Mouse (Mus musculus) cerebellum, postnatal 14 days (tissue): ENCODE results near the gene Mesd.

Experiments used
- DNase-seq, 2 experiments: peaks; one replicate each; pipeline ENCODE4 v3.0.0; 2021; ENCODE audit warnings: mixed read lengths in 2 of 2

The Mesd gene

DNA sequence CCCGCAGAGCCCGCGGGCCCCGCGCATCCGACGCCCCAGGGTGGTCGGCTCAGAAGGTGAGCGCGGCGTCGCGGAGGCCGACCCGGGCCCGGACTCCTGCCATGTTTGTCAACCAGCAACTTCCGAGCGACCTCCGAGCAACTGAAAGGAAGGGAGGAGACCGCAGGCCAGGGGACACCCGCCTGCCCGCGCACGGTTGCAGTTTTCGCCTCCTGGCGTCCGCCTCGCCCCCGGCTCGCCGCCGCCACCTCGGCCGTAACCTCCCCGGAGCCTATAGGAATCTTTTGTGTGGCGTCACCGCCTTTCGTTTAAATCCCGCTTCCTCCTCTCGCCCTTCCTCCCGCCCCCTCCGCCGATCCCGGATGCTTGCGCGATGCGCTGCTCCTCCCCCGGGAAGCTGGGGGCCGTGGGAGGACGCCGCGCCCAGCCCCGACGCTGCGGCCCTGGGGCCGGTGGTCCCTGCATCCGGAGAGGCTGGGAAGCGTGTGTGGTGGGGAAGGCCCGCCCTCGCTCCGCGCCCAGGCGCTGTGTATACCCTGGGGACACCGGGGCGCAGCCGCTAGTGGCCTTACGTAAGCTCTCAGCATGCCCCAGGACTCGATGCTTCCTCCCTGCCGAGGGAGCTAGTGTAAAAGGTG is at the start of gene Mesd, which contains the start of gene Tlnrd1:
Gene Mesd (plus strand): TSS at position 446 of the 638 bp plus-strand sequence.
Gene Tlnrd1 (minus strand): TSS at position 285 of the 638 bp plus-strand sequence.
- peak; percentile 85 to 89 for DNase-seq

DNA sequence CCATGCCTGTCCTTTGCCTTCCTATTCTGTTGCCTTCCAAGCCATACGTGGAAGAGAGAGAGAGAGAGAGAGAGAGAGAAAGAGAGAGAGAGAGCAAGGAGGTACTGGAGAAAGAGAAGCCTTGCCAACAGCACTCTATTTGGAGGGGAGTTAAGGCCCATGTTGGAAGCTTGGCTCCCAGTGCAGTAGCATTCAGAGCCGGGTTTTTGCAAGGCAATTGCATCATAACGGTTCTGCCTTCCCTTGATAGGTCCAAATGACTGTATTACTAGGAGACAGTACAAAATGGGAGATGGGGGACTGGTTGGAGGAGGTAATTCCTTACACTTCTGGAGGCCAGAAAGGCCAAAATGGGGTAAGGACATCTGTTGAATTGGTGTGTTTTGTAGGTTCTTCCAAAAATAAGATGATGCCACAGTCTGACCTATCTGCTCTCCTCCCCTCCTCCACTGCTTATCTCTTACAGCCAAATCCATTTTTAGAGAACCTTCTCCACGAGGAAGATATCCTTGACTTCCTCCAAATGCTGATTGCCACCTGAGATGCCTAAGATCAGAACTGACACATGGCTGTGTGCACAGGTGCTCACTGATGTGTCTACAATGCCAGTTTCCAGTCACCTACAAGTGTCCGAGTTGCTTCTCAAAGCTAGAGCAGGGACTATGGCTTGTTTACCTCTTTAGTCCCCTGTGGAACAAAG is 45.6 kb upstream of the Mesd start:
- no peak for DNase-seq

DNA sequence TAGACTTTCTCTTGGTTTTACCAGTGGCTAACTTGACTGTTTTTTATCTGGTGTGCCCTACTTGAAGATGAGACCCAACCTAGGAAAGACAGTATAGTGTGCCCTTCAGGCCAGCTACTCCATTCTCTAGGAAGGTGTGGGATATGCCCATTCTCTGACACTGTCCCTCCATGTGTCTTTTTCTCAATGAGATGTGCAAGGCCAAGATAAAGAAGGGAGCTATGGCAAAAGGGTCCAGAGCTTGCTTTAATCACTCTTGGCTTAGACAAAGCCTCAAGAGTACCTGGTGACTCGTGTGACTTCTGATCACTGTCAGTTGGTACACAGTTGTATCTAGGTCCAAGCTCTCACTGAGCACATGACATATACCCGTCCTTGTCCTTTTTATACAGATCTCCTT is 44.2 kb upstream of the Mesd start:
- DNase-seq = no peak

DNA sequence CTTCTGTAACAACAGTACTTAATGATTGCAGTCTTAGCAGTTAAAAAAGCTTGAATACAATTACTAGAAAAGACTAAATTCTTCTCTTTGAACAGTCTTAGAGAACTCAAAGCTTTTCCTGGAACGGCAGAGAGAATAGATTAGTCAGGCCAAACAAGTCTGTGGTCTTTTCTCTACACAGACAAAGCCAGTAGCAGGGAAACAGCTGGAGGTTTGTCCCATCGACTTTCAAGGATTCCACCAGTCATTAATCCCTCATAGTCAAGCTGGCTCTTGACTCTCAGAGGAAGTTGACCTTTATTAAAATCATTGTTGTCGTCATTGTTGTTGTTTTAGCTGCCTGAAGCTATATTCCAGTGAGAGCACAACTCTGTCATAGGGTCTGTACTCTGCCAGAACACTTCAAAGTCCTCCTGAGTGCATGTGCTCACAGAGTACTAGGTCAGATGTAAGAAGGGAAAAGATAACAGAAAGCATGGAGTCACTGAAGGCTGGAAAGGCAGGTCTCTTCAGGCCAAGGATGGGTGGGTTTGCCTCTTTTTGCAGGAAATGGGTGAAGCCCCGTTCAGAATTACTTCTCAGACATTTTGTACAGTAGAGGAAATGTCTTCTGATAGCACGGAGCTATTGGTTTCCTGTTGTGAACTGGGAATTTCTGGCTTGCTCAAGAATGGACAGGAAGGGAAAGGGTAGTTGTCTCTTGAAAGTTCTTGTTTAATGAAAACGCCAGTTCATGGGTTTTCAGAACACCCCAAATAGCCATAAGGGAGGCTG is 41.6 kb upstream of the Mesd start:
- DNase-seq = no peak

DNA sequence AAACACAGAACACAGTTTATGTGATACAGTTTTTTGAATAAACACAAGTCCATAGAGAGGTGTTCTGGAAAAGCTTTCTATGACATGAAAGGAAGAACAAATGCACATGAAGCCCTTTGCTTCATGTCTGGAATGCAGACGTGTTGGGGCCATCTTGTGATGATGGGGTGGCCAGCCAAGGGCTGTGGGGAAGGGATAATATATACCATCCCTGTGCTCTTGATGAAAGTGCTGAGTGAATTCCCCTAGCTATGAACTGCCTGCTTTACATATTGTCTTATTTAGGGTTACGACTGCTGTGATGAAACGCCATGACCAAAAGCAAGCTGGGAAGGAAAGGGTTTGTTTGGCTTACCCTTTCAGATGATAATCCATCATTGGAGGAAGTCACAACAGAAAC is 39.5 kb upstream of the Mesd start:
- no peak for DNase-seq

DNA sequence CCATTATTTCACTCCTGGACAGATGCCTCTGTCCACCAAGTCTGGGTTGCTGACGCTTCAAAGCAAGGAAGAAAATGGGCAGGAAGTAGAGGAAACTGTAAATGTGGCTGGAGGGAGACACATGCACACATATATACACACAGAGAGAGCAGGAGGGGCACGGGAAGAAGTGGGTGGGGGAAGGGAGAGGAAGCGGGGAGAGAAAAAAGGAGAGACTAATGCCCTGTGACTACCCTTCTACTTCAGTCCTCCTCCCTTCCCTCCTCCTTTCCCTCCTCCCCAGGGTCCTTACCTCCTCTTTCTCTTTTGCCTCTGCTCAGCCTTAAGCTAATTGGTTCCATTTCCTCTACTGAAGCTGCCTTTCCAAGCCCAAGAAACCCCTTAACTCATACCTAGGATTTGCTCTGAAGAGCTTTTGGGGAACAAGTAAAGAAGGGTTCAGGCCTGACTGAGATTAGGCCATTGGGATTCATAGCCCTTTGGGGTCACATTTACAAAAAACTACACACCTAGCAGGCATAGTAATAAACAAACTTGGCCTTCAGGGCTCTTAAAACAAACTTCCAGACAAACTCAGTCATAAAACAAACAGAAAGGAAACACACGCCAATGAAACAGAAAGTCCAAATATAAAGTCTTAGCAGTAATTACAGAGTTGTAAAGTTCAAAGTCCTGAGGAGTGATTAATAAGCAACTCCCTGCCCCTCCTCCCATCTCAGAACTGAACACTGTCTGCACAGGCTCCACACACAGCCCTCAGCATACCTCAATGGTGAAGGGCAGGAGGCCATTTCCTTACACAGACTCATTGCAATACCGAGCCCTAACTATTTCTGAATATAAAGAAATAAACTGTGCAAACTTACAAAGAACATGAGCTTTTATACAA is 36.8 kb upstream of the Mesd start:
- DNase-seq = no peak

DNA sequence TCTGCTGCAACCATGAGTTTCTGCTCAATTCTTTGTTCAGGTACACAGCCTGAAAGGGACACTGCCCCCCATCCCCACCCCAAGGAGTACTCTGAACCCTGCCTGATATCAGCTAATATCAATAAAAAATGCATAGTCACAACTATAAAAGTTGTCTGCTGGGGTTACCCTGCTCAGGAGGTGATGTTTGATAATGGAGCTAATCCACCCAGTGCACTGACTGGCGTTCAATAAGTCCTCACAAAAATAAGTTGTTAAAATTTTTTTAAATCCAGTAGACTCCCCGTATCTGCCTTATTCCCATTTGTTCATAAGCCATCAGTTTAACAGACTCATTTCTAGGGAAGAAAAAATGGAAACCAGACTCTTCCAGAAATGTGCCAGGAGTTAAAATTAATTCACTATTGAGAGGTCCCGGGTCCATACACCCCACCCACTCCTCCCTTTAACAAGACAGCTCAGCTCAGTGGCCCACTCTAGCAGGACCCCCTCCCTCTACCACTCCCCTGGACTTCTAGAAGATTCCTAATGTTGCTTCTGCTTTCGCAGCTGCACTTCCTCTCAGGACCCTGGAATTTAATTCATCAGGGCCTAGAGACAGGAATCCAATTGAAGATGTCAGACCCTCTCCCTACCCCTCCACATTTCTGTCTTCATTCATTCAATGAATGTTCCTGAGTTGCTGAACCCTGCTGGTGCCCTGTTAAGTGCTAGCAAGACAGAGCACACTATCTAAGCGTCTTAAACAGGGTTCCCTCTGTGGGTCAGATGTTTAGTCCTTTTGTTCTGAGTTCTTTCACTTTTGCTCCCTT is 32.5 kb upstream of the Mesd start:
- DNase-seq = no peak

DNA sequence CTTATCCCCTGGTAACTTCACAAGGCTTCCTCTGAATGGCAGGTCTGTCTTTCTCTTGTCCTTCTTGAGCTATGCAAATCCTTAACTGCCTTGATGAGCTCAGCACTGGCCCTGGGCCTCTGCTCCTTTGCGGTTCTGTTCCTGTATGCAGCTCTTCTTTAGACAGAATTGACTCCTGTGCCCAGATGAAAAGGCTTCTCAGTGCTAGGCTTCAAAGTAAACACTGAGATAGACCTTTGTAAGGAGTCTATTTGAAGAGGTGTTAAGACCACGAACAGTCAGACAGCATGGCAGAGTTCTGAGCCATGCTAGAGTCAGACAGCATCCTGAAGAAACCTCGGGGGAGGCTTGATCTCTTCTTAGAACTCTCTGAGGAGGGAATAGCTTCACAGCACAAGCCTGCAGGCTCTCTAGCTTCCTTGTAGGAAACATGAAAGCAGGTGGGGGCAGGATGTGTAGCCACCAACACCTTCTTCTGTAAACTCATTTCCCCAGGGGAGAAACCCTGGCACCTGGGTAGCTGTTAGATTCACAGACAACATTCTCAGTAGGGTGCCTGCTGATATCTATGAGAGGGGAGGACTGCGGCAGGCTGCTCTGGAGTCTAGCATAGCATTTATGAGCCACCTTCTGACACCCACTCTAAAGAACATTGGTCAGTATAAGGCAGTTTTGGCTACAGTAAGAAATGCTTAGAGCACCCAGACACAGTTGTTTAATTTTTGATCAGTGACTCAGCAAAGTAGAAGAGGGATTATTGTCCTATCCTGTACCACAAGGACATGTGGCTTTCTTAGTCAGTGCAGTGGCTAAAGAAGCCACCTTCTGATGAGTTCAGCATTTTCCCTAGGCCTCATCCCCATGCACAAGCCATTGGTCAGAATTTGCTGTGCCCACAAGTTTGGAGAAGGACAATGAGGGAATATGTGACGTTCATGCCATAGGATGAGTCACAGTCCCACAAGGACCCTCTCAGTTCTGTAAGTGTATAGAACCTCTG is 31.6 kb upstream of the Mesd start:
- no peak for DNase-seq

DNA sequence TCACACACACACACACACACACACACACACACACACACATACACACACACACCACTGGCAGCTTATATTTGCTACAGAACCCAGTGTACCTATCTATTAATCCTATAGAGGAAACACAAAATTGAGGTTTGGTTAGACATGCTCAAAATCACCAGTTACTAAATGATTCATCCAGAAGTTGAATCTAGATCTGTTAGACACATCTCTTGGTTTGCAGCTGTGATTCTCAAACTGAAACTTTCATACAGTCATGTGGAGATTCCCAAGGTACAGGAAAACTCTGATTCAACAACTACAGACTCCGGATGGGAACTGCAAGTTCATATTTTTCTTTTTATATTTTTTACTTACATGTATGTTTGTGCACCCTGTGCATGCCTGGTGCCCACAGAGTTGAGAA is 29.1 kb upstream of the Mesd start:
- no peak for DNase-seq

DNA sequence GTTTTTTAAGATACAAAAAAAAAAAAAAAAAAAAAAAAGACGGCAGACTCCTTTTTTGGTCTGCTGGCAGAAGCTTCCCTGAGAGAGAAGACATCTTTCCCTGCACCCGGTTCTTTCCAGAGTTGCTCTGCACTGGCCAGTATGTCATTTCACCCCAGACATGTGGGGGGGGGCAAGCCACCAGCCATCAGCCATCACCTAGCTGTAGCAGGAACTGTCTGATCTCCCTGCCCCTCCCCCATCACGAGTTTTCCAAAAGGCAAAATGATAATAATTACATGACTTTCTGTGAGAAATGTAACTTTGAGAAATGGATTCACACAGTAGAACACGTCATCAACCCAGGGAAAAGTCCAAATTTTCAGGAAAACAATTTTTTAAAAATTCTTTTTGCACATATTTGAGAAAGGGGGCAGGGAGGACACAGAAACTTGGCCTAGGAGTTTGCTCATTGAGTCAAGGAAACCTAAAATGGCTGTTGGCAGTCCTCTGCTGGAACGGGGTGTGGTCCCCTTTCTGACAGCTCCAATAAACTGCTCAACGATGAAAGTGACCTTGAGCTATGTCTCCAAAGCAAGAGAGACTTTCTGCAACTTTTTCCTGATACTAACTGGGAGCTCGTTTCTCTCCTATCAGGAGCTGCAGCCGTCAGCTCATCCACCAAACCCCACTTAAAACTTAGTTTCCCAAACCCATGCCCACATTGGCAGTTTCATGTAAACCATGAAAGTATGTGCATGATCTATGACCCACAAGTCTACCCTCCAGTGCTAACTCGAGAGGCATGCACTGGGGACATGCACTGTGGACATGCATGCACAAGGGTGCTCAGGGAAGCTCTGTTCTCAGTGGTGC is 27.7 kb upstream of the Mesd start:
- no peak for DNase-seq

DNA sequence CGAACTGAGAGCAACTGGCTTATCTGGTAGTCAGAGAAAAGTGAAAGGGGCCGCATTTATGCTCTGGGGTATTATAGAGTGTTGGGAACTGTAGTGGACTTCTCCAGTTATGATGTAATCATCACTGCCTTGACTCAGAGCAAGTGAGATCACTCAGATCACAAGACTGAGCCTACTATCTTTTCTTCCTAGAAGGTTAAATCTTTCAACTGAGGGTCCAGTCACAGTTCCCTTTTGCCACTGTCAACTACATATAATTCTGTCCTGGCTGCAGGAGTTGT is 27.1 kb upstream of the Mesd start:
- DNase-seq = no peak

DNA sequence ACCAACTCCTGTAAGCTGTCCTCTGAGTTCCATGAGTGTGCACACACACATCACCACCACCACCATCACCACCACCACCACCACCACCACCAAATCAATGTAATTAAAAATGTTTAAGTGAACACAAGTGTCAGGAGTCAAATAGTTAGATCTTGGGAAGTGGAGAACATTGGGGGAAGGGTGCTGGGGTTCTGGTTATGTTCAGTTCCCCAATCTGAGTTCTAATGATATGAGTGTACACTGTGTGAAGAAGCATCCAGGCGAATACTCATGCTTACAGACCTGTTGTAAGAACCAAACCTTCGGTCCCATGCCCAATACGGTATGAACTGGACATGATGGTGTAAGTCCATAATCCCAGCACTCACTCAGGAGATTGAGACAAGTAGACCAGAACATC is 26.3 kb upstream of the Mesd start:
- DNase-seq = no peak

DNA sequence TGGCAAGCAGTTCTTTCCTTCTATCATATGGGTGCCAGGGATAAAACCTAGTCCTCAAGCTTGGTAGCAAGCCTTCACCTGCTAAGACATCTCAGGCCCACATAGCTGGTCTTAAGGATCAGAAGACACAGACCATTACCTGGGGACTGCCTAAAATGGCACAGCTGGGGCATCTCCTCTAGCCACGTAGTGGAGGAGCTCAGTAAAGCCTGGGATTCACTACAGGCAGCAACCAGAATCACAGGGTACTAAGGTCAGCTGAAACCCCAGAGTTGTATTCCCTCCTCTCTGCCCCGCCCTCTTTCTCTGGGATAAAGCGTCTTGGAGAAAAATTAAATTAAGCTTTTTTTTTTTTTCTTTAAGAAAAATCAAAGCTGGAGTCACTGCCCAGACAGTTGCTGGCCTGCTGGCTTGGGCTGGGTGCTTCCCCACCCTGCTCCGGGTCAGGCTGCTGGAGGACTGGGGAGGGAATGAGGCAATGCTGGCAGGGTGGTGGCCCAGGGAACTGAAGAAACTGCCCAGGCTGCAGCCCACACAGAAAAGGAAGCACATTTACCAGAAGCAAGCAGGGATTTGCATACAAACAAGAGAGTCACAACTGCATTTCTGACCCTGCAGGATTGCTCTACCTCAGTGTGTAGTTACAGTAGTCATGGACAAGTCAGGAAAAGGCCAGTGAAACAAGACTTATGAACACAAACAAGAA is 24.7 kb upstream of the Mesd start:
- no peak for DNase-seq

DNA sequence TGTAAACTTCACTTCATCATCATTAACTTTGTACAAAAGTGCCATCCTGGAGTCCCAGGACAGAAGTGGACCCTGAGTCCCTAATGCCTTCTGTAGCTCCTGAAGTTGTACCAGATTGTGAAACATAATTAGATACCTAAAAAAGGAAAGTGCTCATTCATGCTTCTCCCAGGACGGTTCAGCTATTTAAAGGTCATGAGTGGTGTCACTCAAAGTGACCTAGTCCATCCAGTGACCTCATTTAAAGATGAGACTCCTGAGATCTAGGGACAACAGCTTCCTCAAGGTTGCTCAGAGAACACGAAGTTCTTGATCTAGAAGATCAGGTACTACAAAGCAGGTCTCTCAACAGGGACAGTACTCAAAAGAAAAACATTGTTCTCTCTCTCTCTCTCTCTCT is 20.7 kb upstream of the Mesd start:
- no peak for DNase-seq

DNA sequence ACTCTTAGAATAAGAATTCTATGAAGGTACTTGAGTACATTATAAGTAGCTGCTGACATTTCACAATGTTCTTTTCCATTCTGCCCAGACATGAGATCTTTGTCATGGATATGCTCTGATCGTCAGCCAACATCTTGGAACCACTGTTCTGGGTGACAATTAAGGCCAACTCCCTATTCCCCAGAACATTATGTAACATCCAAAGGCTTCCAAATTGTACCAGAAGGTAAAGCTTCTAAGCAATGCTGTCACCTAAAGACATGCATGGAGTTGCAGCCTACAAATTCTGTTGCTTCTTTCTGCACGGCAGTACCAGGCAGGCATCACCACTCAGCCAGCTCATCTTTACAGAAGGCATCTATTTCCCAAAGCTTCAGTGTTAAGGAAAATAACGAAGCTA is 16.1 kb upstream of the Mesd start:
- DNase-seq = no peak

DNA sequence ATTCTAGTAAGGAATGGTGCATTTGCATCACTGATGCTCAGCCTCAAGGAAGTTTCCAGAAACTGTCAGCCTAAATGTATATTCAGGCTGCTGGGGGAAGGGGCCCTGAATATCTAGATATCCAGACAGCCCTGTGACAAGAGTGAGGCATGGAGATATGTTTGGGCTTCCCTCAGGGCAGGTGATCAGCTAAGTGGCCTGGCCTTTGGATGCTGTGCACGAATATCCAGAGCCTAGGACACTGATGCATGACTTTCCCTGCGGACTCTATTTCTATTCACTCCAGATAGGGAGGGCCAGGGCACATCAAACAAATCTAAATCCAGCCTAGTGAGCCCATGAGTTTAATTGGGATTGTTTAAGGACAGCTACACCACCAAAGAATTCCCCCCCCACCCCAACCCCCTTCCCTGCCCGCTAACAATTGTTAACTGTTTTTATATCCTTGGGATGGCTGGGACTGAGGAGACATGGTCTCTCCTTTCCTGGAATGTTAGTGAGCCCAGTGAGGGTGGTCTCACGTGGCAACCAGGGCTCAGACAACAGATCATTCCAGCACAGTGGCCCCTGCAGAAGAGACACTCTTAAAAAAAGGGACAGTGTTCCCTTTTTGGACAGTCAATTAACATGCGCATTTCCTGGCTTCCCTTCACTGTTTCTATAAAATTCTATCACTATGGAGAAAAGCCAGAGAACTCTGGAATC is 14.3 kb upstream of the Mesd start:
- no peak for DNase-seq

DNA sequence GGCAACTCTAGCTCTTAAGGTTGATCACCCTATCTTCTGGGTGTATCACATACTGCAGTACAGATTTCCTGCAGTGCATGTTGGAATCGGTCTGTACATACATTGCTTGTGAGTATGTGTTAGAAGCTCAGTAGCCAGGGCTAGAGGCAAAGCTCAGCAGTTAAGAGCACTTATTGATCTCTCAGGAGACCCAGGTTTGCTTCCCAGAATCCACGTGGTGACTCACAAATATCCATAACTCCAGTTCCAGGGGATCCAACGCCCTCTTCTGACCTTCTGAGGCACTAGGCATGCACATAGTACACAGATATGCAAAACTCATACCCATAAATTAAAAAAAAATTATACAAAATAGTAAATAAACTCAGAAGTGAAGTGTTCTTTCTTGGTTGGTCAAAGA is 7.2 kb upstream of the Mesd start:
- no peak for DNase-seq

DNA sequence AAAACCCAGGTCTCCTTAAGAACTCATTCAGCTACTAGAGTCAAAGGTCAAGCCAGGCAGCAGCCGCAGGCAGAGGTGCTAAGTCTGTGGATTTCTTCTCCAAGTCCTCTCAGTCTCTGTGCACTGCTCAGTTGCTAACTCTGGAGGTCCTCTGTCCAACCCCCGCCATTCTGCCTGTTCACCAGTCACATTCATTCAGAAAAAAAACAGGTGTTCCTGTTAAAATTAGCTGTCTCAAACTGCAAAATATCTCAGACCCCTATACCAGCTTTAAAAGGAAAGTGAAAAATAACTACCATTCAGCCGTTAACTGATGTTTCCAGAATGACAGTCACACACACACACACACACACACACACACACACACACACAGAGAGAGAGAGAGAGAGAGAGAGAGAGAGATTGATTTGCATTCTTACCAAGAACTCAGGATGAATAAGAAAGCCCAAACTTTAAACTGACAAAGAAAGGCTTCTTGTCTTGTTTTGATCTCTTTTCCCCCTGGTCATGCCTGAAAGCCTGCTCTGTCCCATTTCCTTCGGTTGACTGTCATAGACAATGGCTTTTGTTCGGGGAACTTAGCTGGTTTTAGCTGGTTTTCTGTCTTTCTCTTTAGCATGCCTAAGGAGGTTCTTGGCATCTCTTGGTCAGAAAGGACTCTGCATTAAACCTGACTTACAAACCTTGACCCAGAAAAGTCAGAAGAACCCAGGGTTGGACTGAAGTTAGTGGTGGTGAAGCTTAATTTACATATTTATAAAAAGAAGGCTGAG is 5.4 kb upstream of the Mesd start:
- DNase-seq = no peak
